Mouse (Mus musculus) forebrain, embryonic 11.5 days (tissue): ENCODE data around the gene Dab1. TPM values are rescaled to one million over a fixed set of nuclear protein-coding genes. Genes with fewer than 3 reads are reported as not detected.

Experiments
- ATAC-seq: fragments of 200-750 bp; cut with Nextera tagmentation; replicated peaks from 2 replicates; pipeline ENCODE4 v1.8.0; 2017; ENCODE audit warnings: moderate TSS enrichment; ENCODE audit not compliant: low FRiP score
- DNase-seq: peaks from one replicate; pipeline ENCODE4 v3.0.0-alpha.2; 2017; ENCODE audit warnings: low spot score
- H3K27ac ChIP-seq: fragments of 300-500 bp; sonication (generic); 2 replicates; pipeline ENCODE4 v1.5.1; 2014; ENCODE audit warnings: low read depth, low read length
- H3K27me3 ChIP-seq: fragments of 300-500 bp; sonication (generic); 2 replicates; pipeline ENCODE4 v1.6.1; 2014; ENCODE audit warnings: mild to moderate bottlenecking, low read length, mixed read lengths; ENCODE audit not compliant: control insufficient read depth, insufficient read depth
- H3K36me3 ChIP-seq: fragments of 300-500 bp; sonication (generic); 2 replicates; pipeline ENCODE4 v1.6.1; 2014; ENCODE audit warnings: mild to moderate bottlenecking, low read length, moderate library complexity, mixed read lengths; ENCODE audit not compliant: control insufficient read depth, insufficient read depth
- H3K4me1 ChIP-seq: fragments of 300-500 bp; sonication (generic); replicated peaks from 2 replicates; pipeline ENCODE4 v1.6.1; 2014; ENCODE audit warnings: low read length, mixed read lengths; ENCODE audit not compliant: control insufficient read depth, insufficient read depth
- H3K4me2 ChIP-seq: fragments of 300-500 bp; sonication (generic); 2 replicates; pipeline ENCODE4 v1.6.1; 2014; ENCODE audit warnings: low read depth, mild to moderate bottlenecking, low read length, moderate library complexity, mixed read lengths; ENCODE audit not compliant: severe bottlenecking
- H3K4me3 ChIP-seq: fragments of 300-500 bp; sonication (generic); 2 replicates; pipeline ENCODE4 v1.5.1; 2014; ENCODE audit warnings: low read depth, low read length
- H3K9ac ChIP-seq: fragments of 300-500 bp; sonication (generic); 2 replicates; pipeline ENCODE4 v1.6.1; 2014; ENCODE audit warnings: low read length
- H3K9me3 ChIP-seq: fragments of 300-500 bp; sonication (generic); 2 replicates; pipeline ENCODE4 v1.6.1; 2016; ENCODE audit warnings: low read length, mixed read lengths; ENCODE audit not compliant: control insufficient read depth
- WGBS: fragments of 180-500 bp; shearing (Covaris S2); extraction: QIAGEN DNeasy Blood & Tissue Kit; methylation state at CpG from one replicate; pipeline ENCODE4 v1.1.7; 2014; 5-methylcytosine and 5-hydroxymethylcytosine counted together
- polyA plus RNA-seq: library from polyadenylated mRNA; unstranded; fragments of >200 nt; fragmentation: Nextera tagmentation; extraction: Ambion mirVana; gene quantifications from 2 replicates; pipeline ENCODE4 v1.2.1, GENCODE M21; 2014

The Dab1 gene
- polyA plus RNA-seq, 1 experiment from 2014 or later = 51.6 TPM

GRCm38 (mm10) chr4:104691026-104691425 is 1071.9 kb downstream of the Dab1 start:
- ATAC-seq = no peak

GRCm38 (mm10) chr4:104694188-104694587 is 1075.0 kb downstream of the Dab1 start:
- Histone ChIP-seq H3K9ac (no peak overlapping the region), H3K4me2 (no peak overlapping the region), H3K36me3 (no peaks in the 10 kb centered on the region), H3K4me3 (no peak overlapping the region), H3K27me3 (no peaks in the 10 kb centered on the region), H3K4me1 (no peaks in the 10 kb centered on the region), H3K9me3 (no peaks in the 10 kb centered on the region), H3K27ac (no peak overlapping the region)
- 86% methylated on average over 11 of the region's 11 CpGs for WGBS
- ATAC-seq (no peak), DNase-seq (no peak)

More at GRCm38 (mm10) chr4:104691026-104691425, 1071.9 kb downstream of the Dab1 start:
- Histone ChIP-seq H3K4me1 (peaks cover 6% of the 10 kb centered on the region; the same call in 1 of the 2 replicates), H3K4me3 (no peak overlapping the region), H3K27ac (no peak overlapping the region), H3K9me3 (no peaks in the 10 kb centered on the region), H3K27me3 (no peaks in the 10 kb centered on the region), H3K9ac (no peak overlapping the region), H3K36me3 (no peaks in the 10 kb centered on the region), H3K4me2 (no peak overlapping the region)
- WGBS = 94% methylated on average over 7 of the region's 7 CpGs
- no peak for DNase-seq

- no peaks in the 10 kb centered on the region for H3K9me3 ChIP-seq
- no peak overlapping the region for H3K9ac ChIP-seq
- H3K27me3 ChIP-seq = no peaks in the 10 kb centered on the region
- no peak for DNase-seq
- no peaks in the 10 kb centered on the region for H3K4me1 ChIP-seq
- no peak overlapping the region for H3K4me2 ChIP-seq
- no peak overlapping the region for H3K4me3 ChIP-seq
- ATAC-seq = no peak
- no peak overlapping the region for H3K27ac ChIP-seq
- H3K36me3 ChIP-seq = no peaks in the 10 kb centered on the region
- 94% methylated on average over 3 of the region's 3 CpGs for WGBS
Observed at GRCm38 (mm10) chr4:104696522-104696921, 1077.4 kb downstream of the Dab1 start.

- H3K4me2 ChIP-seq = no peak overlapping the region
- ATAC-seq = no peak
- H3K36me3 ChIP-seq = no peaks in the 10 kb centered on the region
- WGBS = 76% methylated on average over 4 of the region's 4 CpGs
- no peak overlapping the region for H3K27ac ChIP-seq
- H3K9ac ChIP-seq = no peak overlapping the region
- DNase-seq = no peak
- H3K4me3 ChIP-seq = no peak overlapping the region
- H3K4me1 ChIP-seq = no peaks in the 10 kb centered on the region
- H3K27me3 ChIP-seq = no peaks in the 10 kb centered on the region
- no peaks in the 10 kb centered on the region for H3K9me3 ChIP-seq
Observed at GRCm38 (mm10) chr4:104697703-104698102, 1078.5 kb downstream of the Dab1 start.

GRCm38 (mm10) chr4:104705664-104706645 is 1086.8 kb downstream of the Dab1 start:
- 74% methylated on average over 10 of the region's 10 CpGs for WGBS
- Histone ChIP-seq H3K27me3 (no peaks in the 10 kb centered on the region), H3K27ac (no peak overlapping the region), H3K4me3 (no peak overlapping the region), H3K4me1 (no peaks in the 10 kb centered on the region), H3K9ac (no peak overlapping the region), H3K9me3 (no peaks in the 10 kb centered on the region), H3K4me2 (no peak overlapping the region), H3K36me3 (no peaks in the 10 kb centered on the region)
- no peak for ATAC-seq
- no peak for DNase-seq

GRCm38 (mm10) chr4:104712338-104713083 is 1093.4 kb downstream of the Dab1 start:
- no peaks in the 10 kb centered on the region for H3K36me3 ChIP-seq
- no peak for DNase-seq
- WGBS = 92% methylated on average over 15 of the region's 15 CpGs
- no peak overlapping the region for H3K4me2 ChIP-seq
- H3K4me1 ChIP-seq = no peaks in the 10 kb centered on the region
- H3K9ac ChIP-seq = no peak overlapping the region
- ATAC-seq = no peak
- H3K4me3 ChIP-seq = no peak overlapping the region
- no peak overlapping the region for H3K27ac ChIP-seq
- H3K27me3 ChIP-seq = no peaks in the 10 kb centered on the region
- no peaks in the 10 kb centered on the region for H3K9me3 ChIP-seq

GRCm38 (mm10) chr4:104714925-104715519 is 1095.9 kb downstream of the Dab1 start:
- H3K27me3 ChIP-seq = no peaks in the 10 kb centered on the region
- H3K36me3 ChIP-seq = no peaks in the 10 kb centered on the region
- no peak overlapping the region for H3K4me2 ChIP-seq
- H3K4me3 ChIP-seq = no peak overlapping the region
- no peak for ATAC-seq
- H3K27ac ChIP-seq = no peak overlapping the region
- H3K9me3 ChIP-seq = no peaks in the 10 kb centered on the region
- DNase-seq = no peak
- H3K9ac ChIP-seq = no peak overlapping the region
- 91% methylated on average over 9 of the region's 9 CpGs for WGBS
- peaks cover 10% of the 10 kb centered on the region for H3K4me1 ChIP-seq

GRCm38 (mm10) chr4:104715857-104716256 is 1096.7 kb downstream of the Dab1 start:
- Histone ChIP-seq H3K4me2 (no peak overlapping the region), H3K4me1 (peaks cover 10% of the 10 kb centered on the region), H3K9ac (no peak overlapping the region), H3K36me3 (no peaks in the 10 kb centered on the region), H3K27ac (no peak overlapping the region), H3K4me3 (no peak overlapping the region), H3K27me3 (no peaks in the 10 kb centered on the region), H3K9me3 (no peaks in the 10 kb centered on the region)
- DNase-seq (no peak), ATAC-seq (no peak)
- WGBS = 86% methylated on average over 6 of the region's 6 CpGs
